Mouse (Mus musculus) bone marrow, adult 2 months (tissue): Measurements from ENCODE around the gene Vmn1r205. TPM values are rescaled to one million over a fixed set of nuclear protein-coding genes. Genes with fewer than 3 reads are reported as not detected.
"Not testable (repeated sequence)": the region's sequence is repeated elsewhere in the genome, so short reads cannot be mapped to it uniquely, and the experiment has no call there.

Experiments
- H3K27ac ChIP-seq: fragments of 200-500 bp; 2 replicates; pipeline ENCODE4 v1.5.1; 2012; ENCODE audit warnings: low read depth, mild to moderate bottlenecking, control low read depth, inconsistent platforms, low read length; ENCODE audit not compliant: control insufficient read depth, poor library complexity, insufficient read depth
- H3K4me1 ChIP-seq: fragments of 200-500 bp; 2 replicates; pipeline ENCODE4 v1.6.1; 2011; ENCODE audit warnings: low read length; ENCODE audit not compliant: control insufficient read depth, insufficient read depth
- H3K4me3 ChIP-seq: fragments of 200-500 bp; replicated peaks from 2 replicates; pipeline ENCODE3; 2011; ENCODE audit warnings: mild to moderate bottlenecking, low read depth, low read length, control low read depth; ENCODE audit not compliant: control insufficient read depth
- CTCF ChIP-seq: fragments of 200-500 bp; IDR thresholded peaks from 2 replicates; pipeline ENCODE4 v1.5.1; 2011; ENCODE audit warnings: low read length, control low read depth; ENCODE audit not compliant: control insufficient read depth, insufficient read depth
- POLR2A ChIP-seq: fragments of 200-500 bp; IDR thresholded peaks from 2 replicates; pipeline ENCODE4 v1.6.1; 2011; ENCODE audit warnings: low read depth, mild to moderate bottlenecking, control low read depth, low read length, borderline replicate concordance; ENCODE audit not compliant: control insufficient read depth
- WGBS: fragments of 180-500 bp; shearing (Covaris S2); methylation state at CpG from one replicate; pipeline ENCODE4 v1.1.7; 2018; 5-methylcytosine and 5-hydroxymethylcytosine counted together
- polyA plus RNA-seq: library from polyadenylated mRNA; stranded (reverse); fragments of >200 nt; gene quantifications from 2 replicates; pipeline ENCODE4 v1.2.4, GENCODE M21; 2011; ENCODE audit warnings: low replicate concordance; ENCODE audit not compliant: missing spikeins, insufficient read depth, insufficient read length

The Vmn1r205 gene
- not detected in 2 replicates for polyA plus RNA-seq

DNA sequence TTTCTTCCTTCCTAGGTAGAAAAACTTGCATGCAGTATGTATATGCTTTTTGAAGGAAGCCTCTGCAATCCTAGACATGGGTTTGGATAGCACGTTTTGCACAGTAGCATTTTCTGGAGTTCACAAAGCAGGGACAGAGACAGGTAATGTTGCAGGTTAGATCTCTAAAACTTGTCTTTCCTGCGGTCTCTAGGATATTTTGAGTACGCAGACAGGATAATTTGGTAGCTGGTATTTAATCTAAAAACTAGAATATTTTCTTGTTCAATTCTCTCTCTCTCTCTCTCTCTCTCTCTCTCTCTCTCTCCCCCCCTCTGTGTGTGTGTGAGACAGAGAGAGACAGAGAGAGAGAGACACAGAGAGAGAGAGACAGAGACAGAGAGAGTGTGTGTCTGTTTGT lies at the start of gene Vmn1r205:
TSS of gene Vmn1r205 (minus strand) at position 101 of the 400 bp plus-strand sequence.
- H3K4me3 ChIP-seq: no peak within 1 kb of the TSS
- TF ChIP-seq POLR2A: no peak
- TF ChIP-seq CTCF: no peak
- H3K27ac ChIP-seq: no peak within 1 kb of the TSS
- WGBS: 68% methylated on average over 3 of the region's 3 CpGs
- no peaks in the 10 kb centered on the region for H3K4me1 ChIP-seq

DNA sequence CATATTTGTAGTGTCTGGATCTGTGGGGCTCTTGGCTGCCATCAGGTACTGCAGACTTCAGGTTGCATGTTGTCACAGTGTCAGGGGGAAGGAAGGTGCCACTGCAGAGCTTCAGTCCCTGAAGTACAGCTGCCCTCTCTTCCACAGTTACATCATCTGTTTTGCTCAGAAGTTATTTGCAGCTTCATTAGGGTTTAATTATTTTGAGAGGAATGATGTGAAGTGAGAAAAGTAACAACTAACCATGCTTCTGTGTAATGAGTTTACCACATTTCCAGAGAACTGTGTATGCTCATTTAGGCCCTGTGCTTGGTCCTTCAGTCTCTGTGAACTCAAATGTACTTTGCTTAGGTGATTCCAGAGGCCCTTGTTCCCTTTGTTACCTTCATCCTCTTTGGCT lies 31.4 kb upstream of the Vmn1r205 start, which contains the start of gene Vmn1r206:
TSS of gene Vmn1r206 (minus strand) at position 101 of the 400 bp plus-strand sequence.
- not testable (repeated sequence) for H3K4me1 ChIP-seq, H3K27ac ChIP-seq, H3K4me3 ChIP-seq

DNA sequence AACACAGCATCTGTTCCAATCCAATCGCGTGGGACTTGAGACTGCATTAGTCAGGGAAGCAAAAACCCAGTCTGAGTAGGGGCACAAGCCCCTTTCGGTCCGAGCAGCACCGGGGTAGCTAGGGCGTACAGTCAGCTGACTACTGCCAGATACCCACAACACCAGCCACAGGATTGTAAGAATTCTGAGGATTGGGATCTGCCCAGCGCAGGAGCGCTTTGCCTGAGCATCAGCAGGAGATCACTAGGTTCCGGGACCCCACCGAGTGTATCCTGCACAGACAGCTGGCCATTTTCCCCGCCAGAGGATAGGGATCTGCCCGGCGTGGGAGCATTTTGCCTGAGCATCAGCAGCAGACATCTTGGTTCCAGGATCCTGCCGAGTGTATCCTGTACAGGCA lies 9.5 kb downstream of the Vmn1r205 start:
- H3K4me1 ChIP-seq, H3K4me3 ChIP-seq, H3K27ac ChIP-seq: not testable (repeated sequence)
- whole genome bisulfite sequencing: 71% methylated on average over 14 of the region's 14 CpGs

DNA sequence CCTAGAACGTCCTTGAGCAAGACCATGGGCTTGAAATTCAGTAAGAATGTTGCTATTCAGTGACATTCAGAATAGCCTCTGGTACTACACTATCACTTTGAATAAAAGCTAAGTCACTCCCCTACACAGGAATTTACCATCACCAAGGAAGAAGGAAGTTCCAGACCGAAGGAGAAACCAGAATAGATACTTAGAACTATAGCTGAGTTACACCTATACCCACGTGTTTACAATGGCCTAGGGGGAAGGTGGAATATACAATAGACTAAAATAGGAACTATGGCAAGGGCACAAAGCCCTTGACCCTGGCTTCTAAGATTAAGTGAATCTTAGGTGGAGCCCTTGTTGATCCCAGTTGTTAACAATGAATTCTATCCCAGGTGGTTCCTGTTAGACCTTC lies 17.9 kb downstream of the Vmn1r205 start:
- H3K4me3 ChIP-seq, H3K27ac ChIP-seq, H3K4me1 ChIP-seq: not testable (repeated sequence)
- WGBS: 71% methylated on average over 3 of the region's 3 CpGs

GRCm38 (mm10) chr13:22552898-22553297 lies 39.9 kb downstream of the Vmn1r205 start, which contains the start of gene Vmn1r204:
Gene Vmn1r204, plus strand, starts transcription at chr13:22553198.
- 40% methylated on average over 1 of the region's 1 CpGs for WGBS
- H3K27ac ChIP-seq, H3K4me3 ChIP-seq, H3K4me1 ChIP-seq: not testable (repeated sequence)

Other genes with a start within 250 kb of the Vmn1r205 start
- not detected in 2 replicates for gene Vmn1r198, start 242.6 kb downstream of the Vmn1r205 start, polyA plus RNA-seq
- gene Vmn1r199, start 213.2 kb downstream of the Vmn1r205 start, polyA plus RNA-seq: not detected in 2 replicates
- gene Vmn1r200, start 202.6 kb downstream of the Vmn1r205 start, polyA plus RNA-seq: not detected in 2 replicates
- not detected in 2 replicates for gene Vmn1r201, start 121.1 kb downstream of the Vmn1r205 start, polyA plus RNA-seq
- not detected in 2 replicates for gene Vmn1r202, start 87.6 kb downstream of the Vmn1r205 start, polyA plus RNA-seq
- gene Vmn1r203, start 74.9 kb downstream of the Vmn1r205 start, polyA plus RNA-seq: 0.47 TPM in 1 of 2 replicates, not detected in the other
- gene Vmn1r204, start 39.8 kb downstream of the Vmn1r205 start, polyA plus RNA-seq: not detected in 2 replicates
- gene Vmn1r206, start 31.3 kb upstream of the Vmn1r205 start, polyA plus RNA-seq: not detected in 2 replicates
- not detected in 2 replicates for gene Vmn1r207-ps, start 136.6 kb upstream of the Vmn1r205 start, polyA plus RNA-seq
- not detected in 2 replicates for gene Vmn1r208, start 184.4 kb upstream of the Vmn1r205 start, polyA plus RNA-seq
- gene Vmn1r209, start 216.7 kb upstream of the Vmn1r205 start, polyA plus RNA-seq: not detected in 2 replicates
- gene Vmn1r210, start 238.3 kb upstream of the Vmn1r205 start, polyA plus RNA-seq: not detected in 2 replicates